Mouse (Mus musculus) lung, postnatal 0 days (tissue): ENCODE measurements around the gene Comtd1.
A peak's percentile ranks its signal among the peaks of the same experiment; 100 is the strongest.

Experiments used
- CTCF ChIP-seq: IDR thresholded peaks from 2 replicates; pipeline ENCODE4 v1.5.1; 2016; ENCODE audit warnings: antibody characterized with exemption, mild to moderate bottlenecking
- EP300 ChIP-seq: IDR thresholded peaks from 2 replicates; pipeline ENCODE4 v1.6.1; 2016; ENCODE audit warnings: antibody characterized with exemption, mild to moderate bottlenecking, control low read depth

DNA sequence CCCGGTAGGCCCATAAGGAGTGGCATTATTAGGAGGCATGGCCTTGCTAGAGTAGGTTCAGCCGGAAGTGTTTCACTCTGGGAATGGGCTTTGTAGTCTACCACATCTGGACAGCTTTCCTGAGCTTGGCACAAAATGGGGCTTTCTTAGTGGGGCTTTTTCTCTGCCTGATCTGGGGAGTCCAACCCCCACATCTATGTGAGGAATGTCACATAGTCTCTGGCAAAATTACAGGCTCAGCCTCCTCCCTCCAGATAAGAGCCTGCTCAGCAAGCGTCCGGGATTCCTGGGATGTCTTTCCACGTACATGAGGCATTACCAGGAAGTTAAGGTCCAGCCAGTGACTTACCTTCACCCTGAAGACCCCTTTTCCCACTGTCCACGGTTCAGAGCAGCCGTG lies 24.9 kb downstream of the Comtd1 start:
- no peak for TF ChIP-seq CTCF
- peak; percentile 80 for TF ChIP-seq EP300
